Mouse (Mus musculus) megakaryocyte, embryonic 14.5 days (primary cell): ENCODE results near the gene Exo1. TPM values are rescaled to one million over a fixed set of nuclear protein-coding genes. Genes with fewer than 3 reads are reported as not detected.

Source experiments
- H3K27me3 ChIP-seq: replicated peaks from 2 replicates; pipeline ENCODE3; 2012; ENCODE audit warnings: inconsistent platforms
- H3K36me3 ChIP-seq: replicated peaks from 2 replicates; pipeline ENCODE3; 2012; ENCODE audit warnings: low read length, inconsistent platforms, mixed read lengths
- H3K4me1 ChIP-seq: 2 replicates; pipeline ENCODE4 v1.6.1; 2012; ENCODE audit warnings: inconsistent platforms
- H3K4me3 ChIP-seq: replicated peaks from 2 replicates; pipeline ENCODE3; 2012; ENCODE audit warnings: moderate library complexity, mild to moderate bottlenecking, inconsistent platforms
- H3K9me3 ChIP-seq: 2 replicates; pipeline ENCODE4 v1.6.1; 2012; ENCODE audit warnings: inconsistent platforms
- FLI1 ChIP-seq: IDR thresholded peaks from 2 replicates; pipeline ENCODE4 v1.6.1; 2012; ENCODE audit warnings: low read length, inconsistent platforms, mixed read lengths
- GATA1 ChIP-seq: IDR thresholded peaks from 3 replicates; pipeline ENCODE4 v1.6.1; 2012; ENCODE audit warnings: mixed read lengths, low read length, inconsistent platforms, borderline replicate concordance
- polyA plus RNA-seq: library from polyadenylated mRNA; stranded (reverse); fragments of >175 nt; gene quantifications from 2 replicates; pipeline ENCODE4 v1.2.3, GENCODE M21; 2012; ENCODE audit warnings: low replicate concordance; ENCODE audit not compliant: insufficient read depth

Gene Exo1
- polyA plus RNA-seq, 1 experiment, result 0.58 TPM

- TF ChIP-seq GATA1 (no peak), FLI1 (no peak)
- H3K36me3 ChIP-seq, result peaks cover 34% of the 10 kb centered on the region
- H3K27me3 ChIP-seq, result peaks cover 5% of the 10 kb centered on the region
- H3K4me1 ChIP-seq, result 0 out of 2 replicates have a peak, but pooled peaks cover 3% of the 10 kb centered on the region
- H3K4me3 ChIP-seq, result no peak overlapping the region
- H3K9me3 ChIP-seq, result no peaks in the 10 kb centered on the region
Measured at GRCm38 (mm10) chr1:175912038-175912437, 31.7 kb downstream of the Exo1 start.

DNA sequence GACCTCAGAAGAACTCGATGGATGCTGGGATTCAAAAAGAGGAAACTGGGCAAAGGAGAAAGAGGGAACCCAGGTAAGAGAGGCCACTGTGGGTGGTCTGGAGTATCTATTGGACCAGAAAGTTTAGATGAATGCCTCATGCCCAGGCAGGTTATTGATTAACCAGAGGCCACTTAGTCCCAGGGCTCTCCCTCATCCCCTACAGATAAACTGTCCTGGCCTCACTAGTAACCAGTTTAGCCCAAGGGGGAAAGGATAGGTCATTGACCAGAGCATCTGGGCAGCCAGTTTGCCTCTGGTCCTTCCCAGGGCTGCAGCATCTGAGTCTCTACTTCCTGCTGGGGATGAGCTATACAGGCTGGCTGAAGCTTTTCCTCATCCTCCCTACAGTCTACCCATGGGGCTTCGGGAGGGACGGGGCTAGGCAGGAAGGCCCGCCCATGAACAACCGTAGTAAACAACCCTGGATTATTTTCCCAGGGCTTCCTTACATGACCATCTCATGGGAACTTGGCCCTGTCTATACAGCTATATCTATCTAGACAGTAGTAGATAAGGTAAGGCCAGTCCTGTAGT is 33.4 kb downstream of the Exo1 start:
- TF ChIP-seq FLI1, result no peak
- TF ChIP-seq GATA1, result no peak
- Histone ChIP-seq H3K4me1 (0 out of 2 replicates have a peak, but pooled peaks cover 3% of the 10 kb centered on the region), H3K9me3 (no peaks in the 10 kb centered on the region), H3K36me3 (peaks cover 18% of the 10 kb centered on the region), H3K27me3 (peaks cover 8% of the 10 kb centered on the region), H3K4me3 (no peak overlapping the region)

GRCm38 (mm10) chr1:175920029-175920428 is 39.6 kb downstream of the Exo1 start, which contains the start of gene Gm38100:
Gene Gm38100 (plus strand): TSS chr1:175920329.
- Histone ChIP-seq H3K36me3 (no peaks in the 10 kb centered on the region), H3K4me1 (peaks cover 7% of the 10 kb centered on the region), H3K27me3 (peaks cover 12% of the 10 kb centered on the region), H3K9me3 (no peaks in the 10 kb centered on the region), H3K4me3 (no peak within 1 kb of the TSS)
- TF ChIP-seq FLI1, result no peak

- Histone ChIP-seq H3K27me3 (peaks cover 7% of the 10 kb centered on the region), H3K9me3 (no peaks in the 10 kb centered on the region), H3K4me3 (no peak overlapping the region), H3K36me3 (no peaks in the 10 kb centered on the region), H3K4me1 (peaks cover 7% of the 10 kb centered on the region)
- TF ChIP-seq FLI1, result no peak
Measured at GRCm38 (mm10) chr1:175921091-175921490, 40.7 kb downstream of the Exo1 start.

GRCm38 (mm10) chr1:175923848-175924787 is 43.7 kb downstream of the Exo1 start:
- Histone ChIP-seq H3K9me3 (peaks cover 4% of the 10 kb centered on the region), H3K4me1 (peaks cover 7% of the 10 kb centered on the region), H3K27me3 (peaks cover 3% of the 10 kb centered on the region), H3K36me3 (no peaks in the 10 kb centered on the region), H3K4me3 (no peak overlapping the region)
- TF ChIP-seq FLI1 (no peak), GATA1 (no peak)

DNA sequence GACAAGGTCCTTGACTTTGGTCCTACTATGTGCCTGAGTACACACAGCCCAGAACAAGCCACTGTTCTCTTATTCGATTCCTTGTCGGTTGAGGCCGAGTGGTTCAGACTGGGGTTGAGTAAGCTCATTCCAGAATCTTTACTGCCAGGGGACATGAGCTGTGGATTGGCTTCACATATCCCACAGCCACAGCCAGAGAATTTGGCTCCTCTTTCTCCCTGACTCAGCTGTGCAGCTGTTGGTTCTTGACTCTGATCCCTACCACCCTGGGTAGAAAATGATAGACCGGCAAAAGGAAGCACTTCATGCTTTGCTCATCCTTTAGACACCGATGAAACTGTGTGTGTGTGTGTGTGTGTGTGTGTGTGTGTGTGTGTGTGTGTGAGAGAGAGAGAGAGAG is 51.0 kb downstream of the Exo1 start:
- H3K9me3 ChIP-seq, result peaks cover 8% of the 10 kb centered on the region
- no peaks in the 10 kb centered on the region for H3K27me3 ChIP-seq
- TF ChIP-seq FLI1 (no peak), GATA1 (no peak)
- no peak overlapping the region for H3K4me3 ChIP-seq
- peaks cover 3% of the 10 kb centered on the region for H3K4me1 ChIP-seq
- no peaks in the 10 kb centered on the region for H3K36me3 ChIP-seq

DNA sequence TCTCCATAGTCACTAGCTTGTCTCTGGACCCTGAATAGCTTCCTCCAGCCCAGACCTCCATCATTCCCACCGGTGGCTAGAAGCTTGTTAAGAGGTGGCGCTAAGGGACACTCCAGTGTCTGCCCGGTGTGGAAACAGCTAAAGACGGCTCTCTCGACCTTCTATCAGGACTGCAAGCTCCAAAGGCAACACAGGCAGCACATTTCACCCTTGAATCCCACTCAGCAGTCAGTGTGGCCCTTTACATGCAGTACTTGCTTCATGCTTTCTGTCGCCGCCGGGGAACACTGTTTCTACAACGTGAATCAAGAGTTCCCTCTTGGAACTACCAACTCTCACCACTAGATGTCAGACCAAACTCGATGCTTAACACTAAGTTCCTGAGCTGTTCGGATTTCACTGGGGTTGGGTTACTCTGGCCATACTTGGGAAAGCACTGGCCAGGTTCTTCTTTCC is 55.9 kb downstream of the Exo1 start:
- no peaks in the 10 kb centered on the region for H3K27me3 ChIP-seq
- peaks cover 6% of the 10 kb centered on the region for H3K4me1 ChIP-seq
- TF ChIP-seq FLI1, result no peak
- TF ChIP-seq GATA1, result no peak
- peak overlapping the region; percentile 87 for H3K4me3 ChIP-seq
- no peaks in the 10 kb centered on the region for H3K36me3 ChIP-seq
- no peaks in the 10 kb centered on the region for H3K9me3 ChIP-seq

DNA sequence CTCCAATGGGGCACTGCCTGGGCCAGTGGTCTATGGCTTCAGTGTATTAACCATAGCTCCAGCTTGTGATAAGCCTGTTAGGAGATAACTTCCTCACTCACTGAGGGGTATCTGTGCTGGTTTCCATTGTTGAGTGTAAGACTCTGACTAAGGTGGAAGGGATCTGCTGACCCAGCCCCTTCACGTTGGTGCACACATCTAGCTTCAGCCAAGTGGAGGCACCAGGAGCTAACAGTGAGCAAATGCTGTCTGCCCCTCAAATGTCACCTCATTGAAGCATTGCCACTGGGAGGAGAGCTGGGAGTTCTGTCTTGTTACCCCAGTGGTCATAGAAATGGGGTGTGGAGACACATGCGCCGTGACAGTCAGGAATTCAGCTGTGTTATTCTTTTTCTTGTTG is 58.4 kb downstream of the Exo1 start:
- Histone ChIP-seq H3K27me3 (no peaks in the 10 kb centered on the region), H3K9me3 (no peaks in the 10 kb centered on the region), H3K4me3 (no peak overlapping the region), H3K36me3 (no peaks in the 10 kb centered on the region), H3K4me1 (peaks cover 6% of the 10 kb centered on the region)
- TF ChIP-seq FLI1 (no peak), GATA1 (no peak)

DNA sequence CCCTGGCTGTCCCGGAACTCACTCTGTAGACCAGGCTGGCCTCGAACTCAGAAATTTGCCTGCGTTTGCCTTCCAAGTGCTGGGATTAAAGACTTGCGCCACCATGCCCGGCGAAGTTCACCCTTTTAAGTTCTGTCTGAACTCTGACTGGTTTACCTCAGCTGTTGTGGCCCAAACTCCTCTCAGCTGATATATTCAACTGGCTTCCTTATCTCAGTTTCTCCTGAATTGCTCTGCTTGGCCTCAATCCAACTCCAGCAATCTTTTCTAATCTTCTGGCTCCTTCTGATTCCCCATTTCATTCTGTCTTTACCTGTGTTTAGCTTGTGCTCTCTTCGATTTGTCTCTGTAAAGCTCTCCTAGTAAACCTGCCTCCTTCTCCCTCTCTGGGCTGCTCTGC is 62.8 kb downstream of the Exo1 start:
- H3K4me3 ChIP-seq, result no peak overlapping the region
- H3K27me3 ChIP-seq, result no peaks in the 10 kb centered on the region
- no peaks in the 10 kb centered on the region for H3K4me1 ChIP-seq
- no peaks in the 10 kb centered on the region for H3K36me3 ChIP-seq
- H3K9me3 ChIP-seq, result peaks cover 3% of the 10 kb centered on the region
- TF ChIP-seq FLI1, result no peak
- TF ChIP-seq GATA1, result no peak

DNA sequence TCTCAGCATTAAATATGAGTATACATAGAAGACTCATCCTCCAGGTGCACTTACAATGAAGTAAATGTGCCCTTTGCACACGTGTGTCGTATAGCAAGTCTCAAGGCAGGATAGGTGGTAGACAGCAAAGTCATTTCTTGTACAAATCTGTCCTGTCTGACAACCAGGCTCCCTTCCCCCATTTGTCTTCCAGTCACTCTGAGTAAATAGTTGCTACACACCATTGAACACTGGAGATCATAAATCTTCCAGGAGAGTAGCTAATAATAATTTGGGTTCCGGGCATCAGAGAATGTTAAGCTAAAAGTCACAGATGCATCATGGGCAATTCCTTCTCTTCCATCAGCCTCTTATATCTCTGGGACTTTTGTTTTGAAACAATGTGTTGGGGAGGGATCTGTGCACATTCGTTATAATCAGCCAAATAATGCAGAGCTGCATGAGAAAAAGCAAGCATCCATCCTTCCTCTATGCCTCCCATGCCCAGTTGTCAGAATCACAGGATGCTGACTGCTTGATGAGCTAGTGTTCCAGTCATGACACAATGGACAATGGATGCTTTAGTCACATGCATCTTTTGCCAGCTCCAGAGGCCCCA is 66.4 kb downstream of the Exo1 start:
- TF ChIP-seq GATA1, result no peak
- TF ChIP-seq FLI1, result no peak
- Histone ChIP-seq H3K4me3 (no peak overlapping the region), H3K9me3 (peaks cover 3% of the 10 kb centered on the region), H3K36me3 (no peaks in the 10 kb centered on the region), H3K4me1 (no peaks in the 10 kb centered on the region), H3K27me3 (no peaks in the 10 kb centered on the region)
